Mouse (Mus musculus) ES-Bruce4 (cell line): ENCODE results near the gene Klf9. TPM values are rescaled to one million over a fixed set of nuclear protein-coding genes. Genes with fewer than 3 reads are reported as not detected.

Experiments used
- H3K27ac ChIP-seq: 2 replicates; pipeline ENCODE4 v1.5.1; 2012; ENCODE audit warnings: low read length, inconsistent platforms; ENCODE audit not compliant: insufficient read depth
- H3K27me3 ChIP-seq: 2 replicates; pipeline ENCODE4 v1.6.1; 2012; ENCODE audit warnings: mild to moderate bottlenecking, low read length, inconsistent platforms; ENCODE audit not compliant: control insufficient read depth, poor library complexity, insufficient read depth, severe bottlenecking
- H3K36me3 ChIP-seq: 2 replicates; pipeline ENCODE4 v1.6.1; 2012; ENCODE audit warnings: inconsistent platforms, mild to moderate bottlenecking, low read length, moderate library complexity; ENCODE audit not compliant: control insufficient read depth, poor library complexity, insufficient read depth, severe bottlenecking
- H3K4me1 ChIP-seq: one replicate; pipeline ENCODE4 v1.8.1; 2011; ENCODE audit warnings: low read length; ENCODE audit not compliant: control insufficient read depth, insufficient read depth
- H3K4me3 ChIP-seq: 2 replicates; pipeline ENCODE4 v1.5.1; 2011; ENCODE audit warnings: low read depth, mild to moderate bottlenecking, low read length
- H3K9ac ChIP-seq: 2 replicates; pipeline ENCODE4 v1.6.1; 2012; ENCODE audit warnings: low read depth, mild to moderate bottlenecking, inconsistent platforms; ENCODE audit not compliant: poor library complexity, severe bottlenecking
- H3K9me3 ChIP-seq: replicated peaks from 2 replicates; pipeline ENCODE4 v1.6.1; 2012; ENCODE audit warnings: mild to moderate bottlenecking, low read length, inconsistent platforms; ENCODE audit not compliant: control insufficient read depth, poor library complexity, insufficient read depth, severe bottlenecking
- CTCF ChIP-seq: IDR thresholded peaks from one replicate; pipeline ENCODE4 v1.8.1; 2011; ENCODE audit warnings: low read depth, low read length
- EP300 ChIP-seq: IDR thresholded peaks from 2 replicates; pipeline ENCODE4 v1.6.1; 2011; ENCODE audit warnings: low read depth, low read length; ENCODE audit not compliant: insufficient read depth
- POLR2A ChIP-seq: IDR thresholded peaks from one replicate; pipeline ENCODE4 v1.8.1; 2011; ENCODE audit warnings: low read length; ENCODE audit not compliant: insufficient read depth
- polyA plus RNA-seq: library from polyadenylated mRNA; stranded (reverse); fragments of >200 nt; gene quantifications from 2 replicates; pipeline ENCODE4 v1.2.4, GENCODE M21; 2011; ENCODE audit warnings: low read depth; ENCODE audit not compliant: missing spikeins, insufficient read depth, insufficient read length

Gene Klf9
- polyA plus RNA-seq, 1 experiment: 77.1 TPM

DNA sequence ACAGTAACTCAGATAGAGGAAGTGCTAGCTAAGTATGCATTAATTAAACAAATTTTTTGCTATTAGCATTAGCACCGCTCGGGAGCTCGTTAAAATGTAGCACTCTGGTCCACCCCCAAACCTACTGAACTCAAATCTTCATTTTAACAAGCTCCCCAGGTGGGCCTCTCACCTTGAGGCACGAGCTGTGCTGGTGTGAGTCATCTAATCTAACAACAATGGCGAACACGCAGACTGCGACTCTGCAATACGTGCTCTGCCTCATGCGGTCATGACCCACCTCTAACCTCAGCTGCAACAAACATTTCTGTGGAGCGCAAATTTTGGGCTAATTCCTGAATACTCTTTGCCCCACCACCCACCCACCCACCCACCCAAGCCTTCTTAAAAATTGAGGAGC, 19.2 kb upstream of the Klf9 start:
- H3K27ac ChIP-seq: peak overlapping the region; percentile 67; the same call in 1 of the 2 replicates
- no peaks in the 10 kb centered on the region for H3K36me3 ChIP-seq
- no peaks in the 10 kb centered on the region for H3K27me3 ChIP-seq
- peaks cover 6% of the 10 kb centered on the region for H3K4me1 ChIP-seq
- TF ChIP-seq POLR2A: no peak
- TF ChIP-seq EP300: peak; percentile 99
- no peak for TF ChIP-seq CTCF
- no peaks in the 10 kb centered on the region for H3K9me3 ChIP-seq
- no peak overlapping the region for H3K9ac ChIP-seq
- H3K4me3 ChIP-seq: no peak overlapping the region

DNA sequence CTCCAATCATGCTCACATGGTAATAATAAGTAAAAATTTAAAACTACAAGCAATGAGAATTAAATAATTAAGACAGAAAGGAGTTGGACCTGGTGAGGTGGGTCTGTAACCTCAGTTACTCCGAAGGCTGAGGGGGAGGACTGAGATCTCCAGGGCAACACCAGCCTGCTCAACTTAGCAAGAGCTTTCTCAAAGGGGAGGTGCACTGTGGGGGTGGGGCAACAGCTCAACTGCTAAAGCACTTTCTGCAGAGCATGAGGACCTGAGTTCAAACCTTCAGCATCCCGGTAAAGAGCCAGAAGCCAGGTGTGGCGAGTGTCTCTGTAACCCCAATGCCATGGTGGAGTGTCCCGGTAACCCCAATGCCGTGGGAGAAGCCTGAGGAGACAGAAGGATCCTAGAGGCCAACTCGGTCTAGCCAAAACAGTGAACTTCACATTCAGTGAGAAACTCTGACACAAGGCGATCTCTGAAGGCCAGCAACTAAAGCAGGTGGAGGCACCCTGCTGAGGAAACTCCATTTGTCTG, 16.9 kb upstream of the Klf9 start:
- Histone ChIP-seq H3K4me3 (peak overlapping the region; percentile 30), H3K9me3 (no peaks in the 10 kb centered on the region), H3K27me3 (no peaks in the 10 kb centered on the region), H3K9ac (no peak overlapping the region), H3K36me3 (no peaks in the 10 kb centered on the region), H3K4me1 (peaks cover 6% of the 10 kb centered on the region), H3K27ac (no peak overlapping the region)
- TF ChIP-seq CTCF (no peak), POLR2A (no peak), EP300 (no peak)

DNA sequence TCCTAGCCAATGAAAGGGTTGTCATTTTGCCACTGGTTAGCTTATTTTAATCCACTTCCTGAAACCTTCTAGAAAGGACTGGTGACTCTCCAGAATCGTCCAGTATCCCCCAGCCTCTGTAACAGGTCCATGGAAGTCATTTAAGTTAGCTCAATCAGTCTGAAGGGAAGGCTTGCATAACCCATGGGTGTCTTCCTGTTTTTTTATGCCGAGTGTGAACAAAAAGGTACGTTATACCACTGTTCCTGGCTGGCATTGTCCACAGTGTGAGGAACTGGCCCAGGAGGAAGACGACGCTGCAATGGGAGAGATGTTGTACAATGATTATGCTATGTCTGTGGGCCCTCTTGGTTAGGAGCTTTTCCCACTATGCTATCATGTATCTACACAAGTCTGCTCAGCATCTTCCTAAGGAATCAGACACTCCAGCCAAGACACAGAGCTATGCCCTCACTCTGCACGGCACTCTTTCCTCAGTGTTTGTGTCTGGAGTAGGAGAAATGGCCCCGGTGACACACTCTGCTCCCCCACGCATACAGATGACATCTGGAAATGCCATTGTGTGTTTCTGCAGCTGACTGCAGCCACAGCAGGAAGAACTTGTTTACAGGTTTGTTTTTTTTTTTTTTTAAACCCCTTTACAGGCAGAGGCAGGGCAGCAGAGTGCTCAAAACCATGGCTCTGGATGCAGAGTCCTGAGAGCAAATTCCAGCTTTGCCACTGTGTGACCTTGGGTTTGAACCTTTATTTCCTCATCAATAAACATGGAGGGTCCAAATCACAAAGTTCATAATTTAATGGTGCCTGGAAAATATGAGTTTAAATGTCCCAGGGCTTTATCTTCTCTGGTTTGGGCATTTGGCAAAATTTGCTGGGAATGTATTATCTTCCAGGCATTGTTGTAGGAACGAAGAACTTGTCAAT, 15.5 kb upstream of the Klf9 start:
- Histone ChIP-seq H3K4me3 (no peak overlapping the region), H3K9me3 (no peaks in the 10 kb centered on the region), H3K4me1 (peaks cover 9% of the 10 kb centered on the region), H3K36me3 (no peaks in the 10 kb centered on the region), H3K27ac (no peak overlapping the region), H3K9ac (no peak overlapping the region), H3K27me3 (no peaks in the 10 kb centered on the region)
- no peak for TF ChIP-seq EP300
- no peak for TF ChIP-seq CTCF
- TF ChIP-seq POLR2A: no peak

DNA sequence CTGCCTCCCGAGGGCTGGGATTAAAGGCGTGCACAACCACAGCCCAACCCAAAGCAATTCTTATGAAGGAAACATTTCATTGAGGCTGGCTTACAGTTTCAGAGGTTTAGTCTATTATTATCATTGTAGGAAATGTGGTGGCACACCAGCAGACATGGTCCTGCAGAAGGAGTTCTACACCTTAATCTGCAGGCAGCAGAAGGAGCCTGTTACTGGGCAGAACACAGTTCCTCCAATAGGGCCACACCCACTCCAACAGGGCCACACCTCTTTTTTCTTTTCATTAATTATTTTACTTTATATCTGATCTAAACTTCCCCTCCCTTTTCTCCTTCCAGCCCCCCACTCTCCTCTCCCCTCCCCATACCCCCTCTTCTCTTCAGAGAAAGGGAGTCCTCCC, 11.1 kb upstream of the Klf9 start:
- TF ChIP-seq CTCF (no peak), POLR2A (no peak), EP300 (no peak)
- H3K27me3 ChIP-seq: no peaks in the 10 kb centered on the region

DNA sequence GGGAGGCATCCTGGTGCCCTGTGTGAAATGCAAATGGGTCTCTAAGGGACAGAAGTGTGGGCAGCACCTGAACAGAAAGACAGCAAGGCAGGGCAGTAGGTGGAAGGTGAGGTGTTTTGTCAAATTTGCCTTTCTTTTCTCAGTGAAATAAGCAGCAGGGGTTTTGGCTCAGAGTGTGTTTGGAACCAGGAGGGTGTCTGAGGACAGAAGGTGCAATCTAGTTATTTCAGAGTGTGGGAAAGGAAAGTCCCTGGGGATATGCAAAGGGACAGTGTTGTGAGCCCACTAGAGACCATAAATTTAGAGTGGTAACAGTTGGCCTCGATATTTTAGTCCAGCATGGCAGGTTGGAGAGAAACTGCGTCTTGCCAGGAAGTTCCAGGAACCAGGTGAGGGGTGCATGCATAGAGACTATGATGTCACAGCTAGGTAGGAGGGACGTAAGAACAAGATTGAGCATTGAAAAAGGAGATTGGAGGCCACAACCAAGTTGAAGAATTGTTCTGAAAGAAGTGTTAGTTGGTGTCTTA, 8.9 kb upstream of the Klf9 start:
- Histone ChIP-seq H3K27me3 (no peaks in the 10 kb centered on the region), H3K27ac (peak overlapping the region; percentile 99), H3K4me1 (peaks cover 6% of the 10 kb centered on the region), H3K9me3 (no peaks in the 10 kb centered on the region), H3K4me3 (no peak overlapping the region), H3K36me3 (no peaks in the 10 kb centered on the region), H3K9ac (0 out of 2 replicates have a peak overlapping the region, but pooled peaks have one; percentile 3)
- TF ChIP-seq CTCF: no peak
- TF ChIP-seq POLR2A: no peak
- TF ChIP-seq EP300: peak; percentile 72

More for the DNA sequence above, 11.1 kb upstream of the Klf9 start:
- Histone ChIP-seq H3K4me3 (no peak overlapping the region), H3K36me3 (no peaks in the 10 kb centered on the region), H3K9ac (no peak overlapping the region), H3K4me1 (peaks cover 6% of the 10 kb centered on the region), H3K27ac (no peak overlapping the region), H3K9me3 (no peaks in the 10 kb centered on the region)
